Comparison of ENCODE assay signal across 11 mouse cellular contexts in genomic region chr16:9801338-9801737, GRCm38 (mm10).
DNase-seq lines count a peak whose midpoint lies in the region; ATAC-seq lines count a peak whose summit lies in the region.
"Had no signal": no experiment of that assay in that cellular context is flagged by ENCODE, and none has a peak within 500 bp of the region (broad histone marks: within the 10 kb centered on the region; RNA-seq: fewer than 3 reads in every experiment).

No protein-coding gene starts in this region.

- no peak overlapping the region for H3K9ac ChIP-seq in forebrain, embryonic 15.5 days (replicated peaks)
- H3K9ac ChIP-seq: liver, embryonic 12.5 days had no signal

- intact Hi-C loops in left cerebral cortex, postnatal 14 days (cut with DNase I), result no loop called here

- no peaks in the 10 kb centered on the region for H3K36me3 ChIP-seq in forebrain, embryonic 15.5 days
- H3K36me3 ChIP-seq: liver, embryonic 12.5 days had no signal

- H3K4me1 ChIP-seq in forebrain, embryonic 15.5 days, result no peaks in the 10 kb centered on the region
- H3K4me1 ChIP-seq: liver, embryonic 12.5 days had no signal

- H3K4me3 ChIP-seq in forebrain, embryonic 15.5 days, result no peak overlapping the region
- H3K4me3 ChIP-seq: heart, adult 2 months; liver, embryonic 12.5 days had no signal

- H3K27ac ChIP-seq in forebrain, embryonic 15.5 days (replicated peaks), result no peak overlapping the region
- H3K27ac ChIP-seq: heart, adult 2 months; hindbrain, postnatal 0 days; liver, embryonic 12.5 days had no signal

- no peaks in the 10 kb centered on the region for H3K9me3 ChIP-seq in forebrain, embryonic 15.5 days
- H3K9me3 ChIP-seq: liver, embryonic 12.5 days had no signal

- no peak for ATAC-seq in forebrain, embryonic 15.5 days (replicated peaks)
- ATAC-seq: hindbrain, postnatal 0 days; liver, embryonic 12.5 days had no signal

- no peaks in the 10 kb centered on the region for H3K27me3 ChIP-seq in forebrain, embryonic 15.5 days
- H3K27me3 ChIP-seq: liver, embryonic 12.5 days had no signal

- WGBS in forebrain, embryonic 15.5 days, result 82% methylated on average over 8 of the region's 8 CpGs

- DNase-seq in brain, adult 2 months (ENCODE audit: low read depth, low spot score), result peak; percentile 89
- DNase-seq in cerebellum, adult 9-11 months, result peak; percentile 36
- peak; percentile 79 to 80 for DNase-seq in frontal cortex, postnatal 36 days (ENCODE audit: low spot score in 2 of 2)
- DNase-seq in left cerebral cortex, postnatal 14 days (ENCODE audit: low spot score in 2 of 2), result peak; percentile 61 to 71
- DNase-seq in urinary bladder, adult 2 months (ENCODE audit: low spot score), result no peak
- no peak for DNase-seq in adrenal gland, adult 8-10 months
- DNase-seq: heart, adult 2 months; kidney, adult 8-10 months had no signal

- H3K4me2 ChIP-seq in forebrain, embryonic 15.5 days (replicated peaks), result no peak overlapping the region
- H3K4me2 ChIP-seq: liver, embryonic 12.5 days had no signal

Comparison
In these comparisons a context has a peak if more than half of its experiments do, and no peak if none do; other contexts are left out.
1. DNase-seq: peak in brain, adult 2 months (single experiment), cerebellum, adult 9-11 months (single experiment), frontal cortex, postnatal 36 days (2 of 2) and left cerebral cortex, postnatal 14 days (2 of 2); none in urinary bladder, adult 2 months (single experiment) and adrenal gland, adult 8-10 months (single experiment).